Comparison of ENCODE assay signal across 18 mouse cellular contexts in the genomic region with DNA sequence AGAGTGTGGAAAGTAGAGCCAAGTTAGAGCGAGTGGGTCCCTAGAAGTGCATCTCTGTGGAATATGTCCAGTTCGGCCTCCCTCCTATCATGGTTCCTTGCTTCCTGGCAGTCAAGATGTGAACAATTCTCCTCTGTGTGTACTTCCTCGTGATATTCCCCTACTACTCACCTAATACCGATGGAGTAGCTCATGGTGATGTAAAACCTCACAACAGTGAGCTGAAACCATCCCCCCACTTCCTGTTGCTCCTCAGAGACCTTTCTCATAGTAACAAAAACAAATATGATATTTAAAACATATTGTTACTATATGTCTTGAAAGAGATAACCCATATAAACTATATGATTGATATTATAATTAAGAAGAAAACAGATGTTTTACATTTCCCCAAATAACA. TPM values are rescaled to one million over a fixed set of nuclear protein-coding genes. Genes with fewer than 3 reads are reported as not detected.
A peak's percentile ranks its signal among the peaks of the same experiment; 100 is the strongest.
DNase-seq lines count a peak whose midpoint lies in the region; ATAC-seq lines count a peak whose summit lies in the region.
"Had no signal": no experiment of that assay in that cellular context is flagged by ENCODE, and none has a peak within 500 bp of the region (broad histone marks: within the 10 kb centered on the region; RNA-seq: fewer than 3 reads in every experiment).

No protein-coding gene starts in this region.

- DNase-seq in CD4-positive, CD25-positive, alpha-beta regulatory T cell, adult 2 months (ENCODE audit: low read depth, low spot score), result peak; percentile 59
- no peak for DNase-seq in embryo, embryonic 11 days
- DNase-seq in lung, postnatal 14 days, result no peak
- DNase-seq in cerebellum, adult 11 months, result no peak
- DNase-seq: adrenal gland, adult 8-10 months; adrenal gland, postnatal 14 days; adrenal gland, postnatal 36 days; B cell, adult 2 months; cerebellum, adult 18-20 months; cerebellum, adult 8-10 months; cerebellum, adult 9-11 months; cerebellum, postnatal 14 days; cerebellum, postnatal 36 days; forebrain, postnatal 0 days had no signal

- peak; percentile 52 for ATAC-seq in activated CD4-positive, CD25-positive, alpha-beta regulatory T cell, adult 4 months
- ATAC-seq in inflammation-experienced regulatory T-cells, adult 6 months, result peak; percentile 63
- ATAC-seq: forebrain, embryonic 13.5 days; forebrain, embryonic 15.5 days; forebrain, postnatal 0 days had no signal

RNA-seq across cellular contexts. Expression of a gene that starts 9.0 kb away (rescaled TPM):
- 10 to 100 TPM; 61.4 to 80.0 TPM for polyA plus RNA-seq in activated CD4-positive, CD25-positive, alpha-beta regulatory T cell, adult 4 months (2017; shearing (Covaris generic))
- 10 to 100 TPM; 64.9 to 79.7 (median 77.6) TPM for polyA plus RNA-seq in inflammation-experienced regulatory T-cells, adult 6 months (2017; shearing (Covaris generic))
